Mouse (Mus musculus) spleen, adult 2 months (tissue): Measurements from ENCODE around the gene Nectin1. TPM values are rescaled to one million over a fixed set of nuclear protein-coding genes. Genes with fewer than 3 reads are reported as not detected.
A peak's percentile ranks its signal among the peaks of the same experiment; 100 is the strongest.

ENCODE experiments used
- DNase-seq, 2 experiments: peaks; one replicate each; pipeline versions ENCODE4 v3.0.0 to v3.0.0-alpha.2; 2012 to 2021; ENCODE audit warnings: low spot score in 2 of 2, low read depth in 1 of 2
- H3K27ac ChIP-seq: fragments of 200-500 bp; 2 replicates; pipeline ENCODE4 v1.5.1; 2012; ENCODE audit warnings: low read length, inconsistent platforms; ENCODE audit not compliant: insufficient read depth
- H3K27me3 ChIP-seq: fragments of 200-500 bp; 2 replicates; pipeline ENCODE4 v1.6.1; 2012; ENCODE audit warnings: mild to moderate bottlenecking, moderate library complexity, low read length, inconsistent platforms; ENCODE audit not compliant: control insufficient read depth, insufficient read depth
- H3K36me3 ChIP-seq: fragments of 200-500 bp; 2 replicates; pipeline ENCODE4 v1.6.1; 2012; ENCODE audit warnings: mild to moderate bottlenecking, low read length, inconsistent platforms; ENCODE audit not compliant: control insufficient read depth, insufficient read depth
- H3K4me1 ChIP-seq: fragments of 200-500 bp; 2 replicates; pipeline ENCODE4 v1.6.1; 2011; ENCODE audit warnings: inconsistent platforms; ENCODE audit not compliant: control insufficient read depth, insufficient read depth, insufficient read length
- H3K4me3 ChIP-seq: fragments of 200-500 bp; 2 replicates; pipeline ENCODE4 v1.5.1; 2011; ENCODE audit warnings: mild to moderate bottlenecking, inconsistent platforms; ENCODE audit not compliant: insufficient read depth, insufficient read length; ENCODE audit errors: extremely low read depth
- CTCF ChIP-seq: fragments of 200-500 bp; IDR thresholded peaks from 2 replicates; pipeline ENCODE4 v1.5.1; 2011; ENCODE audit warnings: mild to moderate bottlenecking, inconsistent platforms; ENCODE audit not compliant: insufficient read depth, insufficient read length, insufficient replicate concordance; ENCODE audit errors: extremely low read depth
- POLR2A ChIP-seq: fragments of 200-500 bp; IDR thresholded peaks from 2 replicates; pipeline ENCODE4 v1.6.1; 2011; ENCODE audit warnings: low read depth, low read length, inconsistent platforms
- WGBS: fragments of 180-500 bp; shearing (Covaris S2); methylation state at CpG from one replicate; pipeline ENCODE4 v1.1.7; 2018; 5-methylcytosine and 5-hydroxymethylcytosine counted together
- polyA plus RNA-seq: library from polyadenylated mRNA; depleted of rRNA; stranded (reverse); fragments of >200 nt; gene quantifications from 2 replicates; pipeline ENCODE4 v1.2.3, GENCODE M21; 2012

The Nectin1 gene
- polyA plus RNA-seq, 1 experiment: 5.1 TPM

DNA sequence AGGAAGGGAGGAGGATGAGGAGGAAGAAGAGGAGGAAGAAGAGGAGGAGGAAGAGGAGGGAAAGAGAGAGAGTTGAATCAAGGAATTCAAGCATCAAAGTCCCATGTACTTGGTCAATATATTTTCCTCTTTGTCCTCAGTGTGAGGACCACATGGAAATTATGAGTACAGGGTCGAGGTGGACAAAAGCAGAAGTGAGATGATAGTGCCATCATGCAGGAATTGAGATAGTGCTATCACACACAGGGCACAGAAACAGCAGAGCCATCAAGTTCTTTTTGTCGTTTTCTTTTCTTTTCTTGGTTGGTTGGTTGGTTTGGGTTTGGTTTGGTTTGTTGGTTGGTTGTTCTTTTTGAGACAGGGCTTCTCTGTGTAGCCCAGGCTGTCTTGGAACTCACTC, 2.5 kb upstream of the Nectin1 start:
- Histone ChIP-seq H3K27me3 (peaks cover 24% of the 10 kb centered on the region), H3K4me3 (no peak overlapping the region), H3K4me1 (peaks cover 7% of the 10 kb centered on the region; the same call in 1 of the 2 replicates), H3K36me3 (no peaks in the 10 kb centered on the region), H3K27ac (no peak overlapping the region)
- no peak for DNase-seq
- 37% methylated on average over 2 of the region's 2 CpGs for WGBS
- TF ChIP-seq POLR2A (no peak), CTCF (no peak)

DNA sequence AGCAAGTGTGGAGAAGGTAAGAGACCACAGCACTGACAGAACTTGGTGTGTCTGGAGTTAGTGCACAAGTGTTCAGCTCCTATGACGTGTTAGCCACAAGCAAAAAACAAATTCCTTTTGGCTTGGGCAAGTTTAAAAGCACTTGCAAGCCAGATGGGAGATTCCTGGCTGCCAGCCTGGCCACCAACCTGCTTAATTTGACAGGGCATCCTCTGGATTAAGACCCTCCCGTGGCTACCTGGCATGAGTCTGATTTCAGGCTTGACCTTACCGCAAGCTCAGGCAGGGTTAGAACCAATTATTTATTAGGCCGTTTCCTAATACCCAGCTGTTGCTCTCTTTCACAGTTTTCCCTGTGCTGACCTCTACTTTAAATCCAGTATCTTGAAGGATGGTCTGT, 1.7 kb upstream of the Nectin1 start:
- WGBS: 93% methylated on average over 4 of the region's 4 CpGs
- no peak for TF ChIP-seq CTCF
- TF ChIP-seq POLR2A: no peak
- Histone ChIP-seq H3K36me3 (no peaks in the 10 kb centered on the region), H3K4me1 (peaks cover 7% of the 10 kb centered on the region; the same call in 1 of the 2 replicates), H3K27ac (no peak overlapping the region), H3K27me3 (peaks cover 24% of the 10 kb centered on the region), H3K4me3 (no peak overlapping the region)
- no peak for DNase-seq

DNA sequence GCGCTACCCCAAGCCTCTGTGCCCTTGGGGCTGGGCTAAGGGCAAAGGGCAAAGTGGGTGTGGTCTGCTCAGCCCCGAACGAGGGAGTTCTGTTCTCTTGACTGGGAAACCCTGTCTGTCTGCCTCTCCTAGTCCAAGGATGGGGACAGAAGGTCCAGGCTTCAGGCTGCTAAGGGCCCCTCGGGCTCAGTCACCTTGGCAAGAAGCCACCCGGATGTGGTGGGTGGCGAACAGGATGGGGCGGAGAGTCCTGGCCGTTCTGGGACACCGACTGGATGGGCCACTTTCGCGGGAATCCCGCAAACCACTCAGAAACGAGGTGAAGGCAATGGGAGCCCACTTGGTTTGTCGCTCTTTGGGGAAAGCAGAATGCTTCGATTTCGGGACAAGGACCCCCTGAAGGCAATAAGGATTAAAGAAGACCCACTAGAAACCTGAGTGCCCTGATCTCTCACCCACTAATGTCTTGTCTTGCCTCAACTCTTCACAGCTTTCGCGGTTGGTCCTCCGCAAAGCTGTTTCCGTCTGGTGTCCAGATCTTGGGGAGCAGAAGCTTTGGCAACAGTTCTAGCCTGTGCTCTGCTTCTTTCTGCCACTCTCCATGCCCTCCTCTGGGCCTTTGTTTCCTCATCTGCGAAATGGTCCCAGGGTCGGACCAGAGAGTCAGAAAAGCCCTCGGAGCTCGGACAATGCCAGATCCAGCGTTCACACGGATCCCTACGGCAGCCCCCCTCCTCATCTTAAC, 710 bp upstream of the Nectin1 start:
- Histone ChIP-seq H3K27me3 (peaks cover 24% of the 10 kb centered on the region), H3K4me3 (peak overlapping the region; percentile 22; the same call in 1 of the 2 replicates), H3K27ac (no peak overlapping the region), H3K4me1 (peaks cover 7% of the 10 kb centered on the region; the same call in 1 of the 2 replicates), H3K36me3 (no peaks in the 10 kb centered on the region)
- TF ChIP-seq CTCF: no peak
- TF ChIP-seq POLR2A: no peak
- DNase-seq: no peak
- 7% methylated on average over 27 of the region's 27 CpGs for WGBS

DNA sequence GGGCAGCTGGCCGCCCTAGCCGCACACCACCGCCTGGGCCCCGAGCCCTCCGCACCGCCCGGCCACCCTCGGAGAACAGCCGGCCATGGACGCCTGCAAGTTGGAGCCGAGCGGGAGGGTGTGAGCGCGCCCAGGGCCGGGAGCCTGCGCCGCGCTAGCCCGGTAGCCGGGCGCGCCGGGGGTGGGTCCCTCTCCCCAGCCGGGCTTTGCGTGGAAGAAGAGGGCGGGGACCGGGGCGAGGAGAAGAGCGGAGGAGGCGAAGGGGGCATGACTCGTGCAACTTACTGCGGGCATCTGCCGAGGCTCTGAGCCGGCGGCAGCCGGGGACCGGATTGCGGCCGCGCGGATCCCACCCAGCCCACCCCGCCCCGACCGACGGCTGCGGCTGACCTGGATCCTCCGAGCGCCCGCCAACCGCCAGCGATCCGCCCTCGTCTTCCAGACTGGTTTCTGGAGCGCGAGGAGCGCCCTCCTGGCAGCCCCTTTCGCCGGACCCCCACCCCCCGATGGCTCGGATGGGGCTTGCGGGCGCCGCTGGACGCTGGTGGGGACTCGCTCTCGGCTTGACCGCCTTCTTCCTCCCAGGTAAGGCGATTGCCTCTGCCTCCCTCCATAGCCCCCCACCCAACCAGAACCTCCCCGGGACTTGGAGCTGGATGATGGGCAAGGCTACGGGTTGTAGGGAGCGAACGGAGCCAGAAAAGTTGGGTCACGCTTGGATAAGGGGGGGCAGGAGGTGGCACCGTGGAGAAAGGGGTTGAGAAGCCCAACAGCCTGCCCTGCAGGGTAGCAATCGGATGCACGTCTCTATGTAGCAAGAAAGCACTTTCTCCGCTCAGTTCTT, 576 bp downstream of the Nectin1 start:
- Histone ChIP-seq H3K36me3 (no peaks in the 10 kb centered on the region), H3K4me3 (peak overlapping the region; percentile 75), H3K4me1 (peaks cover 7% of the 10 kb centered on the region; the same call in 1 of the 2 replicates), H3K27me3 (peaks cover 24% of the 10 kb centered on the region), H3K27ac (0 out of 2 replicates have a peak overlapping the region, but pooled peaks have one; percentile 48)
- 2% methylated on average over 75 of the region's 77 CpGs for WGBS
- peak in 1 of 2 experiments; percentile 14 for DNase-seq
- no peak for TF ChIP-seq CTCF
- no peak for TF ChIP-seq POLR2A

DNA sequence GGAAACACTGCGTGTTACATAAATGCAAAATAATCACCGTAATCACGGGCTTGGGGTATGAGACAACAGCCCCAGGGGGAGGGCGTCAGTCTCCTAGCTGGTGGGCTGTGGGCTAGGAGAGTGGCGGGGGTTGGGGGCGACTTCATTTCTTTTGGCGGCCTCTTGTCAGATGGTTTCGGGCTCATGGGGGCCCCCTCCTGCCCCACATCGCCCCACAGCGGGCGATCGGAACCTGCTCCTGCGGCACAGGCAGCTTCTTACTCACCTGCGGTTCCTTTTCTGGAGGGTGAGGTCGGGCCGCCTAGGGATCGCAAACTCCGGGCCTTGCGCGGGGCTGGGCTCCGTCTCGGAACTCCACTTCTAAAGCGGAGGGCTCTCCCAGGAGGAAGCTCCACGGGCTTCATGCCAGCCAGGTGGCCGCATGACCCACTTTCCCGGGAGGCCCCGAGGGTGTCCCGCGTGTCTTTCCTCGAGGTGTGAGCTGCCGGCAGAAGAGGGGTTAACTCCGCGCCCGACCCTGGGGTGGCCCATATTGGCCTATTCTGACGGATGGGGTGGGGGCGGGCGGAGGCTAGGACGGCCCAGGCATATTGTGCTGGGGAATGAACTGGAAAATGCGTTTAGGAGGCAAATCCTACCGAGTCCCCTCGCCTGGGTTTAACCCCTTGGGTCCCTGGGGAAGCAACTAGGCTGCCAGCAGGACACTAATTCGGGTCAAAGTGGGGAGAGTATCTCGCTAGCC, 1.4 kb downstream of the Nectin1 start:
- peak in 1 of 2 experiments; percentile 25 for DNase-seq
- WGBS: 3% methylated on average over 43 of the region's 43 CpGs
- peak overlapping the region; percentile 75; the same call in 1 of the 2 replicates for H3K4me3 ChIP-seq
- no peaks in the 10 kb centered on the region for H3K36me3 ChIP-seq
- no peak overlapping the region for H3K27ac ChIP-seq
- peaks cover 7% of the 10 kb centered on the region; the same call in 1 of the 2 replicates for H3K4me1 ChIP-seq
- H3K27me3 ChIP-seq: peaks cover 24% of the 10 kb centered on the region
- TF ChIP-seq CTCF (0 out of 2 replicates have a peak, but pooled peaks have one; percentile 2), POLR2A (no peak)

DNA sequence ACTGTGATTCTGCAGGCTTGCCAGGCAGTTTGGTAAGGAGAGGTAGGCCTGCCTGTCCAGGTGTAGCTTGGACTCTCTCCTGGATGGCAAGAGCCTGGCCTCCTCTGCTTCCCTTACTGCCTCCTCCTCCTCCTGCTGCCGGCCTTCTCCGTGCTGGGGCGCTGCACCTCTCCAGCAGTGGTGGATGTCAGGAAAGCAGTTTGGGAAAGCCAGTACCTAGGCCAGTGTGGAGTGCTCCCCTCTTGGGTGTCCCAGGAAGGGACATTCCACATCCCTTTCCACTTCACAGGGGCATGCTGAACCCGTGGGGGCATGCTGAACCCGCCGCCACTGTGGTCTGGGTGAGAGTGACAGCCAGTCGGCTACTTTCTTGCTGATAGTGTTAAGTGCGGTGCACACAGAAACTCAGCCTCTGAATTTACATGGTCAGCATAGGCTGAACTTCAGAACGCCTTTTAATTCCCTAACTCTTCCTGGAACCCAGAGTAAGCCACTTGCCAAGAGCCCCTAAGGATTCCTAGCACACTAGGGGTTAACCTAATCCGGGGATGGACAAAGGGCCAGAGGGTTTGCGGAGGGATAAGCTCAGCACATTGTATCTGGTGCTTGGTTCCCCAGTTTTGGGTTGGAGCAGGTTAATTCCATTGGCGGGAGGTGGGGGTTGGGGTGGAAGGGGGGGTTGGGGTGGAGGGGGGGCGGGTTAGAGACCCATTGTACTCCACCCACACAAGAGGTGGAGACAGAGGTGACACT, 2.3 kb downstream of the Nectin1 start:
- Histone ChIP-seq H3K4me1 (peaks cover 7% of the 10 kb centered on the region; the same call in 1 of the 2 replicates), H3K27ac (no peak overlapping the region), H3K27me3 (peaks cover 24% of the 10 kb centered on the region), H3K4me3 (no peak overlapping the region), H3K36me3 (no peaks in the 10 kb centered on the region)
- 50% methylated on average over 13 of the region's 13 CpGs for WGBS
- no peak for TF ChIP-seq CTCF
- TF ChIP-seq POLR2A: no peak
- DNase-seq: no peak
